Mouse (Mus musculus) kidney, embryonic 14.5 days (tissue): ENCODE measurements around the gene Pnmal1. TPM values are rescaled to one million over a fixed set of nuclear protein-coding genes. Genes with fewer than 3 reads are reported as not detected.

Experiments used
- ATAC-seq: fragments of 200-750 bp; cut with Nextera tagmentation; 2 replicates; pipeline ENCODE4 v1.8.0; 2017; ENCODE audit warnings: moderate number of reproducible peaks, mild to moderate bottlenecking, moderate TSS enrichment, moderate library complexity; ENCODE audit not compliant: low FRiP score, low TSS enrichment
- H3K27ac ChIP-seq: fragments of 300-500 bp; sonication (generic); 2 replicates; pipeline ENCODE4 v1.5.1; 2014; ENCODE audit warnings: low read depth, mild to moderate bottlenecking, low read length, moderate library complexity, mixed read lengths
- H3K27me3 ChIP-seq: fragments of 300-500 bp; sonication (generic); 2 replicates; pipeline ENCODE4 v1.6.1; 2014; ENCODE audit warnings: mild to moderate bottlenecking, low read length; ENCODE audit not compliant: control insufficient read depth, insufficient read depth
- H3K36me3 ChIP-seq: fragments of 300-500 bp; sonication (generic); 2 replicates; pipeline ENCODE4 v1.6.1; 2014; ENCODE audit warnings: low read length, mixed read lengths; ENCODE audit not compliant: control insufficient read depth, insufficient read depth
- H3K4me1 ChIP-seq: fragments of 300-500 bp; sonication (generic); 2 replicates; pipeline ENCODE4 v1.6.1; 2014; ENCODE audit warnings: low read length, mixed read lengths; ENCODE audit not compliant: control insufficient read depth, insufficient read depth
- H3K4me2 ChIP-seq: fragments of 300-500 bp; sonication (generic); replicated peaks from 2 replicates; pipeline ENCODE4 v1.6.1; 2014; ENCODE audit warnings: low read depth, mild to moderate bottlenecking, low read length
- H3K4me3 ChIP-seq: fragments of 300-500 bp; sonication (generic); 2 replicates; pipeline ENCODE4 v1.5.1; 2014; ENCODE audit warnings: mild to moderate bottlenecking, low read length
- H3K9ac ChIP-seq: fragments of 300-500 bp; sonication (generic); 2 replicates; pipeline ENCODE4 v1.6.1; 2014; ENCODE audit warnings: low read depth, mild to moderate bottlenecking, low read length, moderate library complexity
- H3K9me3 ChIP-seq: fragments of 300-500 bp; sonication (generic); 2 replicates; pipeline ENCODE4 v1.6.1; 2016; ENCODE audit warnings: low read length; ENCODE audit not compliant: control insufficient read depth
- WGBS: fragments of 180-500 bp; shearing (Covaris S2); extraction: QIAGEN DNeasy Blood & Tissue Kit; methylation state at CpG from one replicate; pipeline ENCODE4 v1.1.7; 2014; 5-methylcytosine and 5-hydroxymethylcytosine counted together
- polyA plus RNA-seq: library from polyadenylated mRNA; unstranded; fragments of >200 nt; fragmentation: Nextera tagmentation; extraction: Ambion mirVana; gene quantifications from 2 replicates; pipeline ENCODE4 v1.2.1, GENCODE M21; 2014

The Pnmal1 gene
- polyA plus RNA-seq, 1 experiment from 2014 or later, result 0.74 TPM

DNA sequence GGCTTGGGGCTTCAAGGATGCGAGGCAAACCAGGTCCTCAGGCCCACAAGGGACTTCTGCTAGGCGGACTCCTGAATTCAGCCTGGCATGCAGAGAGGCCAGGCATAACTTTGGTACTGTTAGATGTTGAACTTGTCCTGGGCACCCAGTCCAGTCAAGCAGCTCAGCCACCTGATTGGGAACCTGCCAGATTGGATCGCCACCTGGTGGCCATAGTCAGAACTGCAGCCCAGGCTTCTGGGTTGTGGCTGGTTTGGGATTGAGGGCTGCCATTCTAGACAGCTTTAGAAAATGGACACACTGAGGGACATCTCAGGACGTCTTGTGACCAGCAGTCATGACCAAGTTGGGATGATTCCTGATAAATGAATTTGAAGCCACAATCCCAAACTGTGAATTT lies 40.2 kb downstream of the Pnmal1 start:
- WGBS, result 29% methylated on average over 4 of the region's 4 CpGs
- Histone ChIP-seq H3K27me3 (no peaks in the 10 kb centered on the region), H3K4me3 (no peak overlapping the region), H3K4me1 (peaks cover 18% of the 10 kb centered on the region), H3K9ac (no peak overlapping the region), H3K27ac (no peak overlapping the region), H3K9me3 (no peaks in the 10 kb centered on the region), H3K36me3 (peaks cover 52% of the 10 kb centered on the region), H3K4me2 (no peak overlapping the region)
- ATAC-seq, result no peak

DNA sequence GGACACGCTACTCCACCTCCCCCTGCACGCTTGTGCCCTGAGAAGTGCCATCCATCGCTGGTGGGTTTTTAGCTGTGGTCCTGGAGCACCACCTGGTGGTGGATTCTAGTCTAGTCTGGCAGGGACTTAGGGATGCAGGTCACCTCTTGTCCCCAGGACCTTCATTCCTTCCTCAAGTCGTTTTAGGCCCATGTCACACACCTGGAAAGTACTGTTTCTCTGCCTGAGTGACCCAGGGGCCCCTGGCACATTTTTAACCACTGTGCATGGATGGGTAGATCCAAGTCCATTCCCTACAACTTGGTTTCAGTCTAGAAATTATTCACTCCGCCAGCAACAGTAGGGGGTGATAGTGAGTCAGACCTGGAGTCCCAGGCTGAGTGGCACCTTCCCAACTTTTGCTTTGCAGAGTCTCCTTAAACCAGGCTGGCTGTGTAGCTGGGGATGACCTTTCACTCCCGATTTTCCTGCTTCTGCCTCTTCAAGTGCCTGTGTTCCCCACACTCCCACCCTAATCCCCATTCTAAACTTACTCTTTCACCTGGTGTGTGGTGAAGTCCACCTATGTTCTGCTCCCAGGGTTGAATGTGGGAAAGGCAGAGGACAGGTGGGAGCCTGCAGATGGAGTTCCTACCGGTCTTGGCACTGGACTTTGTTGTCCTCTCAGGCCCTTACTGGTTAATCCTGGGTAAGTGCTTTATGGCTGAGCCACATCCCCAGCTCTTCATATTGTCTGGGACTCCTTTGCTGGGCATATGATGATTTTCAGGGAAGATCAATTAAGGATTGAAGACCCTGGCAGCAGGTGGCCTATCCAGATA lies 43.1 kb downstream of the Pnmal1 start:
- 15% methylated on average over 7 of the region's 7 CpGs for WGBS
- H3K4me2 ChIP-seq, result no peak overlapping the region

DNA sequence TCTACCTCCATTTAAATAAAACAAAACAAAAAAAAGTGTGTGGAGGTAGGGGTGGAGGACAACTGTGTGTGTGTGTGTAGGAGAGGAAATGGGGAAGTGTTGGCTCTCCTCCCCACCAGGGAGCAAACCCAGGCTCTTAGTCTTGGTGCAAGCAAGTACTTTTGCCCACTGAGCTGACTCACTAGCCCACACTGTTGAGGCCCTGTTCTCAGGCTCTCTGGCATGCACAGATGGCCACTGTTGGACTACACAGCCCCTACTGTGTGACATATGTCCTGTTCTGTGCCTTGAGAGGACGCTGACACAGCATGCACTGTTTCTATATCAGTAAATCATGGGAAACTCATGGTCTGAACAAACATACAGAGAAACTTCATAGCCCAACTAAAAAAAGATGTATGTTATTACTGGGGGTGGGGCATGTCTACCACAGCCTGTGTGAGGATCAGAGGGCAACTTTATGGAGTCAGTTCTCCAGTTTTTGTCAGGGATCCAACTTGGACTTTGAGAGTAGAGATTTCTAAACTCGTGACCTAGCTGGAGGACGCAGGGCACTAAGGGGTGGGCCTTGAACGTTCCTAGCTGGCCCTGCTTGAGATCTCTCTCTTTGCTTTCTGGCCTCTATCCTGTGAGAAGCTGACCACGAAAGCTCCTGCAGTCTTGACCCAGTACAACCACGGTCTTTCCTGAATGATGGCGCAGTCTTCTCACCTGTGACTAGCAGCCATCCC lies 43.9 kb downstream of the Pnmal1 start:
- Histone ChIP-seq H3K9me3 (no peaks in the 10 kb centered on the region), H3K4me1 (no peaks in the 10 kb centered on the region), H3K4me2 (no peak overlapping the region), H3K4me3 (no peak overlapping the region), H3K36me3 (peaks cover 74% of the 10 kb centered on the region), H3K9ac (no peak overlapping the region), H3K27me3 (no peaks in the 10 kb centered on the region), H3K27ac (peak overlapping the region; percentile 14; the same call in 1 of the 2 replicates)
- WGBS, result 73% methylated on average over 7 of the region's 7 CpGs
- ATAC-seq, result no peak

More for the DNA sequence above, 43.1 kb downstream of the Pnmal1 start:
- no peak overlapping the region for H3K4me3 ChIP-seq
- H3K27me3 ChIP-seq, result no peaks in the 10 kb centered on the region
- no peaks in the 10 kb centered on the region for H3K9me3 ChIP-seq
- H3K36me3 ChIP-seq, result peaks cover 74% of the 10 kb centered on the region
- H3K27ac ChIP-seq, result no peak overlapping the region
- ATAC-seq, result peak; percentile 72
- no peaks in the 10 kb centered on the region for H3K4me1 ChIP-seq
- H3K9ac ChIP-seq, result no peak overlapping the region

DNA sequence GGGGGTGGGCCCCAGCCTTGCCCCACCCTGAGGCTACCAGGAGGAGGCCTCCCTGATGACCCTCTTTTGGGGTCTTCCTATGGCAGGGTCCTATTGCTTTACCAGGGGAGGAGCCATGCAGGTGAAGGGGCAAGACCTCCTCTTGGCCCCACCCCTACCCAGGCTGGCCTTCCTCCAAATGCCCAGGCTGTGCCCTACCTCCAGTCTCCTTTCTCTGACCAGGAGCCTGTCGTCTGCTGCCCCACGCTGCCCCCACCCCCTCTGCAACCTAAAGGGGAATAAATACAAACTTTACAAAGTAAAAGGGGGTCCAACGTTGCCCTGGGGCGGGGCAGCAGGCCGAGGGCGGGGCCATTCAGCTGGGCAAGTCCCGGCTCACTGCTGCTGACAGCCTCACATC lies 45.2 kb downstream of the Pnmal1 start:
- Histone ChIP-seq H3K4me3 (no peak overlapping the region), H3K4me1 (no peaks in the 10 kb centered on the region), H3K27ac (no peak overlapping the region), H3K36me3 (peaks cover 76% of the 10 kb centered on the region), H3K27me3 (no peaks in the 10 kb centered on the region), H3K9me3 (no peaks in the 10 kb centered on the region), H3K4me2 (no peak overlapping the region), H3K9ac (no peak overlapping the region)
- ATAC-seq, result no peak
- WGBS, result 83% methylated on average over 7 of the region's 7 CpGs

GRCm38 (mm10) chr7:17007300-17007699 lies 47.8 kb downstream of the Pnmal1 start:
- ATAC-seq, result no peak
- Histone ChIP-seq H3K4me3 (no peak overlapping the region), H3K9me3 (no peaks in the 10 kb centered on the region), H3K36me3 (peaks cover 87% of the 10 kb centered on the region), H3K9ac (no peak overlapping the region), H3K4me1 (no peaks in the 10 kb centered on the region), H3K27ac (no peak overlapping the region), H3K27me3 (no peaks in the 10 kb centered on the region), H3K4me2 (no peak overlapping the region)
- 83% methylated on average over 4 of the region's 4 CpGs for WGBS

- no peak for ATAC-seq
- peaks cover 100% of the 10 kb centered on the region for H3K36me3 ChIP-seq
- no peaks in the 10 kb centered on the region for H3K27me3 ChIP-seq
- H3K27ac ChIP-seq, result no peak overlapping the region
- no peak overlapping the region for H3K4me2 ChIP-seq
- no peak overlapping the region; the same call in 1 of the 2 replicates for H3K9ac ChIP-seq
- H3K4me1 ChIP-seq, result no peaks in the 10 kb centered on the region
- H3K4me3 ChIP-seq, result no peak overlapping the region
- no peaks in the 10 kb centered on the region for H3K9me3 ChIP-seq
- 92% methylated on average over 16 of the region's 16 CpGs for WGBS
These were observed 50.0 kb downstream of the Pnmal1 start for GRCm38 (mm10) chr7:17009326-17010009.

DNA sequence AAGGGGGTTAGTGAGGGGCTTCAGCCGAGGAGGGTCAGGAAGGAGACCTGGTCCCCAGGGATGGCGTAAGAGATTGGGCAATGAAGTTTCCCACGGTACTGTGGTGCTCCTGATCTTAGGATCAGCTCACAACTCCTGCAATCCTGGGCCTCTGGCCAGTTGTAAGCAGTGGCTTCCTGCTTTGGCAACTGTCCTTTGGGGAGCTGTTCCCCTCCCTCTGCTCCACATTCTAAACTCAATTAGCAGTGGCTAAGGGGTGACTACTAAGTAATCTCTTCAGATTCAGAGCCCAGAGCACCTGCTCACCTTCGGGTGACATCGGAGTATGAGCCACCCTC lies 50.5 kb downstream of the Pnmal1 start:
- H3K9me3 ChIP-seq, result no peaks in the 10 kb centered on the region
- ATAC-seq, result no peak
- H3K4me1 ChIP-seq, result no peaks in the 10 kb centered on the region
- H3K27ac ChIP-seq, result no peak overlapping the region
- H3K9ac ChIP-seq, result no peak overlapping the region; the same call in 1 of the 2 replicates
- WGBS, result 90% methylated on average over 5 of the region's 5 CpGs
- peaks cover 100% of the 10 kb centered on the region for H3K36me3 ChIP-seq
- H3K4me2 ChIP-seq, result no peak overlapping the region
- no peaks in the 10 kb centered on the region for H3K27me3 ChIP-seq
- no peak overlapping the region for H3K4me3 ChIP-seq

DNA sequence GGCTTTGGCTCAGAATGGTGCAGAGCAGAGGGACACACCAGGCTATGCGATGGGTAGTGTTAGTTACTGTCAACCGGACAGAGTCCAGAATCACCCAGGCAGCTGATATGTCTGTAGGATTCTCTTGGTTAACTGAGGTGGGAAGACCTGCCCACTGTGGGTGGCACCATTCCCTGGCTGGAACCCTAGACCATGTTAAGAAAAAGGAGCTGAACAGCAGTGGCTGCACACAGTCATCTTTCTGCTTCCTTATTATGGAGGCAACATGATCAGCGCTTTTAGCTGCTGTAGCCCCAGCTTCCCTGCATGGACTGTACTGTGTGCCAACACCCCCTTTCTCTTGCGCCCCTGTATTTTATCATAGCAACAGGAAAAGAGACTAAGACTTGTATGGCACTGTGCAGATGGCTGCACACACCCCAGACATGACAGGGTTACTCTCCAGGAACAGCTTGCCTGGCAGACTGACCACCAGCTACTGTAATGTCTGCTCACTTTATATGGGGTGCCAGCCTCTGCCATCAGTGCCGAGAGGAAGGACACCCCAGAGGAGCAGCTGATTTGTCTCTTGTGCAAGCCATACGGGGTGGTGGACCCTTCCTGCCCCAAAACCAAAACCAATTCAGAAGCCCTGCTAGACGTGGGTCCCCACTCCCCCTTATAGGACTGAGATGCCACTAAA lies 52.6 kb downstream of the Pnmal1 start:
- H3K4me1 ChIP-seq, result no peaks in the 10 kb centered on the region
- H3K9me3 ChIP-seq, result no peaks in the 10 kb centered on the region
- H3K4me2 ChIP-seq, result no peak overlapping the region
- no peak overlapping the region for H3K27ac ChIP-seq
- no peak overlapping the region for H3K9ac ChIP-seq
- H3K4me3 ChIP-seq, result no peak overlapping the region
- no peaks in the 10 kb centered on the region for H3K27me3 ChIP-seq
- H3K36me3 ChIP-seq, result peaks cover 94% of the 10 kb centered on the region
- no peak for ATAC-seq
- 92% methylated on average over 7 of the region's 7 CpGs for WGBS
